Mouse (Mus musculus) adrenal gland, adult 2 months (tissue): ENCODE measurements around the gene Adamts14. TPM values are rescaled to one million over a fixed set of nuclear protein-coding genes. Genes with fewer than 3 reads are reported as not detected.
A peak's percentile ranks its signal among the peaks of the same experiment; 100 is the strongest.

Experiments
- DNase-seq: peaks from one replicate; pipeline ENCODE4 v3.0.0; 2021
- polyA plus RNA-seq: library from polyadenylated mRNA; depleted of rRNA; stranded (reverse); fragments of >200 nt; gene quantifications from 2 replicates; pipeline ENCODE4 v1.2.3, GENCODE M21; 2012
- total RNA-seq, 2 experiments: library from RNA; stranded (reverse); gene quantifications; 2 replicates each; pipeline ENCODE4 v1.2.3; 2021

The Adamts14 gene
- total and polyA plus RNA-seq, 3 experiments: 2.1 to 3.2 (median 2.1) TPM

GRCm38 (mm10) chr10:61275669-61276110 lies 2.5 kb upstream of the Adamts14 start:
- peak; percentile 25 for DNase-seq

GRCm38 (mm10) chr10:61274532-61274931 lies 1.3 kb upstream of the Adamts14 start:
- DNase-seq: no peak

DNA sequence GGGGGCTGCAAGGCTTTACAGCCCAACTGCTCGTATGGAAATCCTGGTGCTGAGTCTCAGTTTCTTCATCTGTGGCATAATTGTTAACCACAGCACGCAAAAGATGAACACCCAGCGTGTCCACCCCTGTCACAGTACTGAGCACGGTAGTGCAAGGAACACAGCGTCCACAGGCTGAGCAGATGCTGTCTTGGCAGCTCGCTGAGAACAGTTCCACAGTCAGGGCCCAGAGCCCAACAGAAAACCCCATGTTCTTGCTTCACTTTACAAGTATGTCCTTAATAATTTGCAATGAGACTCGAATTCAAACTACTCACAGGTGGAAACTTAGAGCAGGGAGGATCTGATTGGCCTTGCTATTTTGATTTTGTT lies 592 bp upstream of the Adamts14 start:
- DNase-seq: no peak

DNA sequence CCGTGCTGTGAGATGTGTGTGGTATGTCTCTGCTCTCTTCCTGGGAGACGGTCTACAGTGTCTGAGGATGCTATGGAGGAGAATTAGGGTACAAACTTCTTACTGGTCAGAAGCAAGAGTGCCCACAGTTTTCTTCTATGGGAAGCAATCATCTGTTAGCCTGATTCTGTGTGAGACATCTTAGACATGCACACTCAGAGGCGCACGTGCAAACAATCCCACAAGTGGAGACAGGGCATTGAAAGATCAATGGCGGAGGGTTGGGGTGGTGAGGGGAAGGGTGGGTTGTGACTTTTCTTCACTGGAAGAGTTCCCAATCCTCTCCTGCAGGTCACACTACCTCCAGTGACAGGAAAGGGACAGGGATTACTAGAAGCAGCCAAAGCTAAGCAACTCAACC lies 607 bp downstream of the Adamts14 start:
- DNase-seq: no peak

DNA sequence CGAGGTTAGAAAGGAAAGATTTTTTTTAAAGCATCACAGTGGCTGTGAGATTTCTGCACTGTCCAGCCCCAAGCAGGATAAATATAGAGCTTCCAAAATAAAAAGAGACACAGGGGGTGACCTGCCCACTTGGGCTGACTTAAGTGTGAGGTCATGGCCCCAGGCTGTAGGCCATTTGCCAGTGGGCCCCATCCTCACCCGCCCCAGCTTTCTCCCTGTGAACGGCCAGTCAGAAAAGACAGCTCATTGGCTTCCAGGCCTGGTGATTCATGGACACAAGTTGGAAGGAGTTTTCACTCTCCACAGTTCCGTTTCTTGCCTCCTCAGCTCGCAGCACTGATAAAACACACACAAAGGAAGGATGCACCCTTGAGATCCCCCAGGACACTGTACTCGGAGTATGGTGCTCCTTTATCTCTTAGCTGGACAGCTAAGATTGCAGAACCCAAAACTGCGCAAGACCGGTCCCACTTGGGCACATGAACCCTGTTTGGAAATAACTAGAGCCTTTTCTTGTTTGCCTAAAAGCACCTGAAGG lies 1.1 kb downstream of the Adamts14 start:
- DNase-seq: no peak

DNA sequence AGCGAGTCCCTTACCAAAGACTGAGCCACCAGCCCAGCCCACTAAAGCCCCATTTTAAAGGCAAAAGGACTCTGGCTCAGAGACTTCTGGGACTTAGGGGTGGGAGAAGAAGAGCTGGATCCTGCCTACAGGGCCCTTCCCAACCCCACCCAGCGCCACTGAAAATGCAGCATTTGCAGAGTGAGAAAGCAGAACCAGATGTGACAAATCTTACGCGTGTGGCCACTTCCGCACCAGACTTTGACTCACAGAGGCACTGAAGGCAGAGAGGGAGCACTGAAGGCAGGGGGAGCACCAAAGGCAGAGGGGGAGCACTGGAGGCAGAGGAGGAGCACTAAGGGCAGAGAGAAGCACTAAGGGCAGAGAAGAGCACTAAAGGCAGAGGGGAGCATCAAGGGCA lies 5.9 kb downstream of the Adamts14 start:
- no peak for DNase-seq

- no peak for DNase-seq
Measured at GRCm38 (mm10) chr10:61263606-61264005, 9.6 kb downstream of the Adamts14 start.

DNA sequence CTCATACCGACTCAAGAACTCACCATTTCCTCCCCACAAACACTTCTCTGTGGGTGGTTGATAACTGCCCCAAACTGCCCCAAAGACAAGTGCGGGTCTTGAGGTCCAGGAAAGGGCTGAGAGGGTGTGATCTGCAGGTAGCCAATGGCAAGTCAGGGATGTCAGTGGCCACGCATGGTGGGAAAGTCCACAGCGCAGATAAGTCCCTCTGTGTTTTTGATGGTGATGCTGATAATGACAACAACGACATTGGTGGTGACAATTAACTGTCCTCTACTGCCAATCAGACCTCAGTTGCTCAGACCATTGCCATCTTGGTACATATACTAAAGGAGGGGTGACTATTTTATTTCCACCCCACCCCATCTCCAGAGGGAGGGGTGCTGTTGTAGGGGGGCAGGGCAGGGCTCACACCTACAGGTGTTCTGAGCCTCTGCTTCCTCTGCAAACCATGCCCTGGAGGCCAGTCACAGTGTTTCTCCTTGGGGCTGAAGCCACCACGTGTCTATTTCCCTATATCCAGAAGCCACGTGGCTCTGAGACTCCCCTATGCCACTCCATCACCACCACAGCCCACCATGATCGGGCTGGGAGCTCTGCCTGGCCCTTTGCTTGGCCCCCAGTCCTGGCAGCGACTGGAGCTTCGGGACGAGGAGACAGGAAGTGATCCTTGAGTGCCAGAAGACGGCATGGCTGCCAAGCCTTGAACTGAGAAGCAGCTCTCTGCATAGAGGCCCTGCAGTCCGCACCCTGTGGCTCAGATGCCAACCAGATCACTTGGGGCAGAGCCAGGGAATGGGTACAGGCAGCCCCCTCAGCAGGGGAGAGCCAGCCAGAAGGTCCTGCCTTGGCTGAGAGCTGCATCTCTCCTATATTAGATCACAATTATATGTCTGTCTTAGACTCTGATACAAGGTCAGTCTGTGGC lies 11.7 kb downstream of the Adamts14 start:
- DNase-seq: no peak

- no peak for DNase-seq
Measured at GRCm38 (mm10) chr10:61258131-61258530, 15.1 kb downstream of the Adamts14 start.

GRCm38 (mm10) chr10:61256665-61257064 lies 16.6 kb downstream of the Adamts14 start:
- DNase-seq: no peak

- no peak for DNase-seq
Measured at GRCm38 (mm10) chr10:61255190-61255589, 18.0 kb downstream of the Adamts14 start.

- DNase-seq: no peak
Measured at GRCm38 (mm10) chr10:61254761-61255160, 18.5 kb downstream of the Adamts14 start.

GRCm38 (mm10) chr10:61249951-61250350 lies 23.3 kb downstream of the Adamts14 start:
- DNase-seq: no peak

- DNase-seq: no peak
Measured at GRCm38 (mm10) chr10:61248596-61249114, 24.6 kb downstream of the Adamts14 start.

GRCm38 (mm10) chr10:61246288-61246687 lies 26.9 kb downstream of the Adamts14 start:
- no peak for DNase-seq

- no peak for DNase-seq
Measured at GRCm38 (mm10) chr10:61241961-61242421, 31.2 kb downstream of the Adamts14 start.

GRCm38 (mm10) chr10:61240108-61240920 lies 32.9 kb downstream of the Adamts14 start:
- DNase-seq: no peak

DNA sequence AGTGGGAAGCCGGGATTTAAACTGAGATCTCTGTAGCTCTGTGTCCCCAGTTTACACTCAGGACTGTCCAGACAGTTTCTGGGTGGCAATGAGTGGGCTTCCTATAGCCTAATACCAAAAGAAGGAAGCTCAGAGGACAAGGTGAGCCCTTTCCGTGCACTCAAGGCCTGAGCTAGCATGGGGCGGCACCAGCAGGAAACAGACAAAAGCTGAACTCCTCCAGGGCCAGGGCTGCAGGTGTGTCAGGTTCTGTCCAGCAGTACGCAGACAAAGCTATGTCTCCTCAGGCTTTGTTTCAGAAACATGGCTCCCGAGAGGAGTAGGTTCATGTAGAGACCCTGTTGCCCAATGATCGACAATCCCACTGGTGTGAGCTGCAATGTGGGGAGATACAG lies 35.9 kb downstream of the Adamts14 start:
- no peak for DNase-seq

DNA sequence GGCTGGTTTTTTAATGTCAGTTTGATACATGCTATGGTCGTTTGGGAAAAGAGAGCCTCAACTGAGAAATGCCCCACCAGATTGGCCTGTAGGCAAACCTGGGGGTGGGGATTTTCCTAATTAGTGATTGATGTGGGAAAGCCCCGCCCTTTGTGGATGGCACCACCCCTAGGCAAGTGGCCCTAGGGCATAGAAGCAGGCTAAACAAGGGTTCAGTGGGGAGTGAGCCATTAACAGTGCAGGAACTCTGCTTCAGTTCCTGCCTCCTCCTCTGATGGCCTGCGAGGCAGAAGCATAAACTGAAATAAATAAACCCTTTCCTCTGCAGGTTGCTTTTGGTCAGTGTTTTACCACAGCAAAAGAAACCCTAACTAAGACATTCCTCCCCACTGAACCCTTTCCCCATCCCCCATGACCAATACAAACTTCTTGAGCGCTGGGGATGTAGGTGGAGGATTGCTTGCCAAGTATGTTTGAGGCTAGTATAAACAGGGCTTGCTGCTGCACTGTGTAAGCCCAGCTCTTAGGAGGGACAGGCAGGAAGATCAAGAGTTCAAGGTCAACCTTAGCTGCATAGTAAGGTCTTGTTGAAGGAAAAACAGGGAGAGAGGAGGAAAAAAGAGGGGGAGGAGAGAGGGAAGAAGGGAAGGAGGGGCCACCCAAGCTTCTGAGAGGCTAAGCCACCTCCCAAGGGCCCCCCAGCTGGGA lies 36.4 kb downstream of the Adamts14 start:
- no peak for DNase-seq

DNA sequence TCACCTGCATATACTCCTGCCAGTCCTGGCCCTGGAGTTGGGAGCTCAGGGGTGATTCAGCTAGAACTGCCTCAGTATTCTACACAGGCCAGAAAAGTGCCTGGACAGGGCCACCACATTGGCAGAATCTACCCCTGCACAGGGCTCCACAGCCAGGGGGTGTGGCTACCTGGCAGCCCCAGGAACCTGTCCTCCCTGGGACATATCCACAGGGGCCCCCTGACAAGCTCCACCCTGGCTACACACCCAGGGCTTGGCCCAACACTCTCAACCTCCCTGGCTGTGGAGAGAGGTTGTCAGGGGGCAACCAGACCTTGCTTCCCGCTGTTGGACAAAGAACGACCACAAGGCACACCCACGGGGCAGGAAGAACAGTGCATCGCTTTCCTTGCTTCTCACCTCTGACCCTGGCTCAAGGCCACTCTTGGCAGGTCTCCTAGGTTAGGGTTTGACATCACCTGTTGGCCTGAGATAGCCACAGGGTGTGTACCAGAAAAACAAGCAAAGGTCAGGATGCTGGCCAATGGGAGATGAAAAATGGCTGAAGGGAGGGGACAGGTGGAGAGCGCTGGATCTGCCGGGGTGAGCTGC lies 37.5 kb downstream of the Adamts14 start:
- DNase-seq: no peak

DNA sequence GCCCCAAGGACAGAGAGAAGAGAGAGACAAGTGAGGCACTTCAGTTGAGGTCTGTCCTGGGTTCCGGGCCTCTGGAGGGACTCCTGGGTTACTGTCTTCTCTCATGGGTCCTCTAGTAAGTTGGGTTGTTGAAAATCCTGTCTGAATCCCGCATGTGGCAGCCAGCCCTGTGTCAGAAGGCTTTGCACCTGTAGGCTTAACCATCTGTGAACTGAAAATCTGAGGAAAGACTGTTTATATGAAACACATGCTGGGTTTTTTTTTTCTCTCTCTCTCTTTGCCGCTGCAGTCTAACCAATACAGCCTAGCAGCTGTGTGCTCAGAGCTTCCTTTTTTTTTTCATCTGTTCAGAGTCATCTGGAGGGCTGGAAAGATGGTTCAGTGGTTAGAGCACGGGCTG lies 38.9 kb downstream of the Adamts14 start:
- DNase-seq: no peak
